Mouse (Mus musculus) stomach, embryonic 14.5 days (tissue): ENCODE measurements at regions not wholly inside any gene's neighbourhood (a gene's known extent, or its start where the extent isn't known, plus 50 kb on each side); places are given as distances from the start of the nearest gene placed in this dataset.

ENCODE experiments used
- ATAC-seq: fragments of 200-750 bp; cut with Nextera tagmentation; 2 replicates; pipeline ENCODE4 v1.8.0; 2017; ENCODE audit warnings: low read depth, moderate TSS enrichment; ENCODE audit not compliant: insufficient number of reproducible peaks, insufficient read depth, low FRiP score
- H3K27ac ChIP-seq: fragments of 300-500 bp; sonication (generic); 2 replicates; pipeline ENCODE4 v1.5.1; 2014; ENCODE audit warnings: mild to moderate bottlenecking, low read length, moderate library complexity, mixed read lengths
- H3K27me3 ChIP-seq: fragments of 300-500 bp; sonication (generic); 2 replicates; pipeline ENCODE4 v1.6.1; 2014; ENCODE audit warnings: low read length, control low read depth, mixed read lengths; ENCODE audit not compliant: control insufficient read depth, insufficient read depth
- H3K36me3 ChIP-seq: fragments of 300-500 bp; sonication (generic); 2 replicates; pipeline ENCODE4 v1.6.1; 2014; ENCODE audit warnings: mild to moderate bottlenecking, control low read depth, low read length, moderate library complexity, mixed read lengths; ENCODE audit not compliant: control insufficient read depth, insufficient read depth
- H3K4me1 ChIP-seq: fragments of 300-500 bp; sonication (generic); 2 replicates; pipeline ENCODE4 v1.6.1; 2014; ENCODE audit warnings: low read length, control low read depth, mixed read lengths; ENCODE audit not compliant: control insufficient read depth, insufficient read depth
- H3K4me2 ChIP-seq: fragments of 300-500 bp; sonication (generic); replicated peaks from 2 replicates; pipeline ENCODE4 v1.6.1; 2014; ENCODE audit warnings: low read depth, low read length, control low read depth
- H3K4me3 ChIP-seq: fragments of 300-500 bp; sonication (generic); 2 replicates; pipeline ENCODE4 v1.5.1; 2014; ENCODE audit warnings: low read depth, low read length, control low read depth
- H3K9ac ChIP-seq: fragments of 300-500 bp; sonication (generic); replicated peaks from 2 replicates; pipeline ENCODE4 v1.6.1; 2014; ENCODE audit warnings: low read depth, mild to moderate bottlenecking, control low read depth, low read length, moderate library complexity, mixed read lengths
- H3K9me3 ChIP-seq: fragments of 300-500 bp; sonication (generic); 2 replicates; pipeline ENCODE4 v1.6.1; 2016; ENCODE audit warnings: low read depth, low read length, control low read depth; ENCODE audit not compliant: control insufficient read depth
- WGBS: fragments of 180-500 bp; shearing (Covaris S2); extraction: QIAGEN DNeasy Blood & Tissue Kit; methylation state at CpG from one replicate; pipeline ENCODE4 v1.1.7; 2014; 5-methylcytosine and 5-hydroxymethylcytosine counted together

GRCm38 (mm10) chr16:49636467-49636866, 62.6 kb upstream of the Ift57 start:
- Histone ChIP-seq H3K4me1 (no peaks in the 10 kb centered on the region), H3K36me3 (no peaks in the 10 kb centered on the region), H3K9me3 (no peaks in the 10 kb centered on the region), H3K4me2 (no peak overlapping the region), H3K27me3 (no peaks in the 10 kb centered on the region), H3K27ac (no peak overlapping the region), H3K4me3 (no peak overlapping the region), H3K9ac (no peak overlapping the region)
- WGBS: 74% methylated on average over 1 of the region's 1 CpGs
- no peak for ATAC-seq

- Histone ChIP-seq H3K4me1 (no peaks in the 10 kb centered on the region), H3K27me3 (no peaks in the 10 kb centered on the region), H3K36me3 (no peaks in the 10 kb centered on the region), H3K4me2 (no peak overlapping the region), H3K9ac (no peak overlapping the region), H3K9me3 (no peaks in the 10 kb centered on the region), H3K27ac (no peak overlapping the region), H3K4me3 (no peak overlapping the region)
- WGBS: 73% methylated on average over 1 of the region's 1 CpGs
- ATAC-seq: no peak
These were observed 56.3 kb upstream of the Ift57 start for GRCm38 (mm10) chr16:49642696-49643095.

- no peaks in the 10 kb centered on the region for H3K27me3 ChIP-seq
- H3K9me3 ChIP-seq: no peaks in the 10 kb centered on the region
- no peaks in the 10 kb centered on the region for H3K4me1 ChIP-seq
- no peak overlapping the region for H3K27ac ChIP-seq
- no peak overlapping the region for H3K9ac ChIP-seq
- no peak overlapping the region for H3K4me2 ChIP-seq
- no peak for ATAC-seq
- H3K4me3 ChIP-seq: no peak overlapping the region
- H3K36me3 ChIP-seq: no peaks in the 10 kb centered on the region
- 95% methylated on average over 1 of the region's 1 CpGs for WGBS
These were observed 54.6 kb upstream of the Ift57 start for GRCm38 (mm10) chr16:49644416-49644815.

GRCm38 (mm10) chr16:49646479-49646878, 52.6 kb upstream of the Ift57 start:
- H3K9me3 ChIP-seq: no peaks in the 10 kb centered on the region
- no peak for ATAC-seq
- no peak overlapping the region for H3K9ac ChIP-seq
- H3K4me3 ChIP-seq: no peak overlapping the region
- no peaks in the 10 kb centered on the region for H3K36me3 ChIP-seq
- no peak overlapping the region for H3K4me2 ChIP-seq
- no peaks in the 10 kb centered on the region for H3K27me3 ChIP-seq
- no peak overlapping the region for H3K27ac ChIP-seq
- H3K4me1 ChIP-seq: no peaks in the 10 kb centered on the region
